Mouse (Mus musculus): Measurements from ENCODE around the gene Csn3. TPM values are rescaled to one million over a fixed set of nuclear protein-coding genes. Genes with fewer than 3 reads are reported as not detected.
A peak's percentile ranks its signal among the peaks of the same experiment; 100 is the strongest.

Csn3 gene
- not detected in 2 replicates for polyA plus RNA-seq (2015; fragmentation: Nextera tagmentation; extraction: Ambion mirVana)

- H3K9me3 ChIP-seq (replicated peaks; ENCODE audit: control insufficient read depth, low read length, poor library complexity, severe bottlenecking), result no peaks in the 10 kb centered on the region
- 29% methylated on average over 5 of the region's 5 CpGs for WGBS
- ATAC-seq, result no peak
- no peak within 1 kb of the TSS for H3K9ac ChIP-seq (ENCODE audit: low read depth, low read length)
- H3K4me2 ChIP-seq (ENCODE audit: low read length), result no peak within 1 kb of the TSS
- H3K4me3 ChIP-seq (ENCODE audit: low read depth, low read length), result no peak within 1 kb of the TSS
- no peak within 1 kb of the TSS for H3K27ac ChIP-seq (ENCODE audit: low read length)
- H3K36me3 ChIP-seq (ENCODE audit: control insufficient read depth, insufficient read depth, low read length), result no peaks in the 10 kb centered on the region
- H3K4me1 ChIP-seq (ENCODE audit: control insufficient read depth, insufficient read depth, low read length), result no peaks in the 10 kb centered on the region
- H3K27me3 ChIP-seq (ENCODE audit: control insufficient read depth, insufficient read depth, low read depth, low read length), result no peaks in the 10 kb centered on the region
Measured at GRCm38 (mm10) chr5:87925372-87925771, at the start of gene Csn3. Csn3 (plus strand) TSS chr5:87925579.

- Histone ChIP-seq H3K36me3 (ENCODE audit: control insufficient read depth, insufficient read depth, low read length) (no peaks in the 10 kb centered on the region), H3K9ac (ENCODE audit: low read depth, low read length) (no peak within 1 kb of the TSS), H3K4me2 (ENCODE audit: low read length) (no peak within 1 kb of the TSS), H3K9me3 (replicated peaks; ENCODE audit: control insufficient read depth, low read length, poor library complexity, severe bottlenecking) (no peaks in the 10 kb centered on the region), H3K4me1 (ENCODE audit: control insufficient read depth, insufficient read depth, low read length) (no peaks in the 10 kb centered on the region), H3K27me3 (ENCODE audit: control insufficient read depth, insufficient read depth, low read depth, low read length) (no peaks in the 10 kb centered on the region), H3K27ac (ENCODE audit: low read length) (no peak within 1 kb of the TSS), H3K4me3 (ENCODE audit: low read depth, low read length) (no peak within 1 kb of the TSS)
- WGBS, result 84% methylated on average over 1 of the region's 1 CpGs
- ATAC-seq, result no peak
Measured at GRCm38 (mm10) chr5:87884729-87885128, 40.6 kb upstream of the Csn3 start, which contains the start of gene Odam. Odam (plus strand) TSS chr5:87885029.

GRCm38 (mm10) chr5:87931603-87932002 lies 6.2 kb downstream of the Csn3 start:
- no peak for ATAC-seq
- no peaks in the 10 kb centered on the region for H3K36me3 ChIP-seq (ENCODE audit: control insufficient read depth, insufficient read depth, low read length)
- H3K9ac ChIP-seq (ENCODE audit: low read depth, low read length), result no peak overlapping the region
- no peak overlapping the region for H3K27ac ChIP-seq (ENCODE audit: low read length)
- no peaks in the 10 kb centered on the region for H3K4me1 ChIP-seq (ENCODE audit: control insufficient read depth, insufficient read depth, low read length)
- no peaks in the 10 kb centered on the region for H3K27me3 ChIP-seq (ENCODE audit: control insufficient read depth, insufficient read depth, low read depth, low read length)
- H3K4me2 ChIP-seq (ENCODE audit: low read length), result no peak overlapping the region
- H3K9me3 ChIP-seq (replicated peaks; ENCODE audit: control insufficient read depth, low read length, poor library complexity, severe bottlenecking), result no peaks in the 10 kb centered on the region
- 41% methylated on average over 1 of the region's 1 CpGs for WGBS
- no peak overlapping the region for H3K4me3 ChIP-seq (ENCODE audit: low read depth, low read length)

- no peaks in the 10 kb centered on the region for H3K9me3 ChIP-seq (replicated peaks; ENCODE audit: control insufficient read depth, low read length, poor library complexity, severe bottlenecking)
- H3K9ac ChIP-seq (ENCODE audit: low read depth, low read length), result no peak overlapping the region
- H3K27ac ChIP-seq (ENCODE audit: low read length), result no peak overlapping the region
- H3K27me3 ChIP-seq (ENCODE audit: control insufficient read depth, insufficient read depth, low read depth, low read length), result no peaks in the 10 kb centered on the region
- H3K36me3 ChIP-seq (ENCODE audit: control insufficient read depth, insufficient read depth, low read length), result no peaks in the 10 kb centered on the region
- H3K4me1 ChIP-seq (ENCODE audit: control insufficient read depth, insufficient read depth, low read length), result no peaks in the 10 kb centered on the region
- no peak overlapping the region for H3K4me3 ChIP-seq (ENCODE audit: low read depth, low read length)
- 31% methylated on average over 3 of the region's 3 CpGs for WGBS
- H3K4me2 ChIP-seq (ENCODE audit: low read length), result no peak overlapping the region
- no peak for ATAC-seq
Measured at GRCm38 (mm10) chr5:87940752-87941151, 15.4 kb downstream of the Csn3 start.

- Histone ChIP-seq H3K9ac (ENCODE audit: low read depth, low read length) (no peak overlapping the region), H3K9me3 (replicated peaks; ENCODE audit: control insufficient read depth, low read length, poor library complexity, severe bottlenecking) (no peaks in the 10 kb centered on the region), H3K36me3 (ENCODE audit: control insufficient read depth, insufficient read depth, low read length) (no peaks in the 10 kb centered on the region), H3K4me2 (ENCODE audit: low read length) (no peak overlapping the region), H3K4me1 (ENCODE audit: control insufficient read depth, insufficient read depth, low read length) (no peaks in the 10 kb centered on the region), H3K4me3 (ENCODE audit: low read depth, low read length) (no peak overlapping the region), H3K27ac (ENCODE audit: low read length) (no peak overlapping the region), H3K27me3 (ENCODE audit: control insufficient read depth, insufficient read depth, low read depth, low read length) (no peaks in the 10 kb centered on the region)
- 0 out of 2 replicates have a peak, but pooled peaks have one; percentile 56 for ATAC-seq
Measured at GRCm38 (mm10) chr5:87942515-87942914, 17.1 kb downstream of the Csn3 start.

- H3K4me3 ChIP-seq (ENCODE audit: low read depth, low read length), result no peak overlapping the region
- no peaks in the 10 kb centered on the region for H3K9me3 ChIP-seq (replicated peaks; ENCODE audit: control insufficient read depth, low read length, poor library complexity, severe bottlenecking)
- no peaks in the 10 kb centered on the region for H3K27me3 ChIP-seq (ENCODE audit: control insufficient read depth, insufficient read depth, low read depth, low read length)
- no peak for ATAC-seq
- H3K27ac ChIP-seq (ENCODE audit: low read length), result no peak overlapping the region
- no peaks in the 10 kb centered on the region for H3K4me1 ChIP-seq (ENCODE audit: control insufficient read depth, insufficient read depth, low read length)
- no peak overlapping the region for H3K9ac ChIP-seq (ENCODE audit: low read depth, low read length)
- H3K36me3 ChIP-seq (ENCODE audit: control insufficient read depth, insufficient read depth, low read length), result no peaks in the 10 kb centered on the region
- H3K4me2 ChIP-seq (ENCODE audit: low read length), result no peak overlapping the region
Measured at GRCm38 (mm10) chr5:87951836-87952235, 26.5 kb downstream of the Csn3 start.

- H3K9ac ChIP-seq (ENCODE audit: low read depth, low read length), result no peak within 1 kb of the TSS
- H3K27me3 ChIP-seq (ENCODE audit: control insufficient read depth, insufficient read depth, low read depth, low read length), result no peaks in the 10 kb centered on the region
- 40% methylated on average over 2 of the region's 2 CpGs for WGBS
- H3K9me3 ChIP-seq (replicated peaks; ENCODE audit: control insufficient read depth, low read length, poor library complexity, severe bottlenecking), result no peaks in the 10 kb centered on the region
- no peak within 1 kb of the TSS for H3K4me2 ChIP-seq (ENCODE audit: low read length)
- no peaks in the 10 kb centered on the region for H3K36me3 ChIP-seq (ENCODE audit: control insufficient read depth, insufficient read depth, low read length)
- no peak within 1 kb of the TSS for H3K4me3 ChIP-seq (ENCODE audit: low read depth, low read length)
- ATAC-seq, result no peak
- H3K4me1 ChIP-seq (ENCODE audit: control insufficient read depth, insufficient read depth, low read length), result no peaks in the 10 kb centered on the region
- H3K27ac ChIP-seq (ENCODE audit: low read length), result no peak within 1 kb of the TSS
Measured at GRCm38 (mm10) chr5:87969201-87969600, 43.8 kb downstream of the Csn3 start, which contains the start of the genes 2310003L06Rik and Gm28434. 2310003L06Rik (plus strand) TSS chr5:87969459. Gm28434 (plus strand) TSS chr5:87969517.

- 93% methylated on average over 3 of the region's 3 CpGs for WGBS
- Histone ChIP-seq H3K4me1 (ENCODE audit: control insufficient read depth, insufficient read depth, low read length) (no peaks in the 10 kb centered on the region), H3K9ac (ENCODE audit: low read depth, low read length) (no peak within 1 kb of the TSS)
Measured at GRCm38 (mm10) chr5:87979139-87979538, 53.8 kb downstream of the Csn3 start, which contains the start of gene Cabs1. Cabs1 (plus strand) TSS chr5:87979439.

More at GRCm38 (mm10) chr5:87979139-87979538, 53.8 kb downstream of the Csn3 start, which contains the start of gene Cabs1:
- Histone ChIP-seq H3K4me2 (ENCODE audit: low read length) (no peak within 1 kb of the TSS), H3K9me3 (replicated peaks; ENCODE audit: control insufficient read depth, low read length, poor library complexity, severe bottlenecking) (no peaks in the 10 kb centered on the region), H3K4me3 (ENCODE audit: low read depth, low read length) (no peak within 1 kb of the TSS), H3K36me3 (ENCODE audit: control insufficient read depth, insufficient read depth, low read length) (no peaks in the 10 kb centered on the region), H3K27me3 (ENCODE audit: control insufficient read depth, insufficient read depth, low read depth, low read length) (no peaks in the 10 kb centered on the region), H3K27ac (ENCODE audit: low read length) (no peak within 1 kb of the TSS)
- no peak for ATAC-seq

Data from midbrain, embryonic 16.5 days (tissue).